Mouse (Mus musculus): Measurements from ENCODE around the gene Pomc. TPM values are rescaled to one million over a fixed set of nuclear protein-coding genes. Genes with fewer than 3 reads are reported as not detected.
A peak's percentile ranks its signal among the peaks of the same experiment; 100 is the strongest.

Gene Pomc
- polyA plus RNA-seq (2016; fragmentation: Nextera tagmentation; extraction: Ambion mirVana) = 5.1 and 6.4 TPM in 2 replicates

DNA sequence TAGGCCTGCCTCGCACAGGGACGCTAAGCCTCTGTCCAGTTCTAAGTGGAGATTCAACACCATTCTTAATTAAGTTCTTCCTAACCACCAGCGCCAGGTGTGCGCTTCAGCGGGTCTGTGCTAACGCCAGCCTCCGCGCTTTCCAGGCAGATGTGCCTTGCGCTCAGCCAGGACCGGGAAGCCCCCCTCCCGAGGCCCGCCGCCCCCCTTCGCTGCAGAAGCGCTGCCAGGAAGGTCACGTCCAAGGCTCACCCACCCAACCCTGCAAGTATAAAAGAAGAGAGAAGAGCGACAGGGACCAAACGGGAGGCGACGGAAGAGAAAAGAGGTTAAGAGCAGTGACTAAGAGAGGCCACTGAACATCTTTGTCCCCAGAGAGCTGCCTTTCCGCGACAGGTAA is at the start of gene Pomc:
Pomc (plus strand) TSS at position 301 of the 400 bp plus-strand sequence.
- H3K27me3 ChIP-seq = peaks cover 32% of the 10 kb centered on the region
- H3K9ac ChIP-seq = no peak within 1 kb of the TSS
- no peak for ATAC-seq (ENCODE audit: low FRiP score)
- H3K36me3 ChIP-seq = no peaks in the 10 kb centered on the region
- no peak within 1 kb of the TSS for H3K4me2 ChIP-seq (replicated peaks)
- H3K9me3 ChIP-seq (replicated peaks) = no peaks in the 10 kb centered on the region
- no peak within 1 kb of the TSS for H3K27ac ChIP-seq
- no peak within 1 kb of the TSS for H3K4me3 ChIP-seq
- 22% methylated on average over 22 of the region's 22 CpGs for WGBS
- H3K4me1 ChIP-seq = peaks cover 6% of the 10 kb centered on the region; the same call in 1 of the 2 replicates

DNA sequence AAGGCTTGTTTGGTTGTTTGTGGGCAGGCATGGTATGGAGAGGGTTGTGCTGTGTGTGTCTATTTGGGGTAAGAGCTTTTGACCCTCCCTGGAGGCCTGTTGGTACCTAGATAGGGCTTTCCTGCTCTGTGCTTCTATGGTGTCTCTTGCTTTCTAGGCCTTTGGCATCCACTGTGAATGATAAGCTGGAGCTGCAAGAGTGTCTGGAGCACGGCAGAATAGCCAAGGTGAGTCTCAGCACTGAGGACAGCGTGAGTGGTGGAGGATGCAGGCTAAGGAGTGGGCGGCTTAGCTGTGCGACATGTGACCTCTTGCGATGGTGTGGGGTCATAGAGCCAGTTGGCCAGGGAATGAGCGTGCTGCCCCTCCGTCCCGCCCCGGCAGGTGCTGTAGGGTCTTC is 49.3 kb upstream of the Pomc start:
- ATAC-seq (ENCODE audit: low FRiP score) = no peak
- H3K4me3 ChIP-seq = no peak overlapping the region
- no peak overlapping the region for H3K4me2 ChIP-seq (replicated peaks)
- WGBS = 93% methylated on average over 9 of the region's 9 CpGs
- H3K4me1 ChIP-seq = no peaks in the 10 kb centered on the region
- peaks cover 85% of the 10 kb centered on the region for H3K36me3 ChIP-seq
- no peaks in the 10 kb centered on the region for H3K9me3 ChIP-seq (replicated peaks)
- H3K27me3 ChIP-seq = no peaks in the 10 kb centered on the region
- no peak overlapping the region for H3K27ac ChIP-seq
- no peak overlapping the region for H3K9ac ChIP-seq

GRCm38 (mm10) chr12:3906308-3906707 is 48.4 kb upstream of the Pomc start:
- ATAC-seq (ENCODE audit: low FRiP score) = no peak
- H3K27ac ChIP-seq = no peak overlapping the region
- H3K9me3 ChIP-seq (replicated peaks) = no peaks in the 10 kb centered on the region
- H3K4me2 ChIP-seq (replicated peaks) = no peak overlapping the region
- no peak overlapping the region for H3K9ac ChIP-seq
- no peaks in the 10 kb centered on the region for H3K4me1 ChIP-seq
- peaks cover 80% of the 10 kb centered on the region for H3K36me3 ChIP-seq
- H3K4me3 ChIP-seq = no peak overlapping the region
- H3K27me3 ChIP-seq = no peaks in the 10 kb centered on the region

GRCm38 (mm10) chr12:3907008-3907407 is 47.7 kb upstream of the Pomc start:
- WGBS = 88% methylated on average over 4 of the region's 4 CpGs

GRCm38 (mm10) chr12:3907418-3907817 is 47.3 kb upstream of the Pomc start:
- peaks cover 73% of the 10 kb centered on the region for H3K36me3 ChIP-seq
- H3K4me1 ChIP-seq = no peaks in the 10 kb centered on the region
- no peak overlapping the region for H3K9ac ChIP-seq
- no peak for ATAC-seq (ENCODE audit: low FRiP score)
- no peak overlapping the region for H3K27ac ChIP-seq
- H3K9me3 ChIP-seq (replicated peaks) = no peaks in the 10 kb centered on the region
- WGBS = 78% methylated on average over 13 of the region's 13 CpGs
- H3K4me3 ChIP-seq = no peak overlapping the region
- H3K27me3 ChIP-seq = no peaks in the 10 kb centered on the region
- H3K4me2 ChIP-seq (replicated peaks) = no peak overlapping the region

More at GRCm38 (mm10) chr12:3907008-3907407, 47.7 kb upstream of the Pomc start:
- no peaks in the 10 kb centered on the region for H3K9me3 ChIP-seq (replicated peaks)
- no peak overlapping the region for H3K4me2 ChIP-seq (replicated peaks)
- H3K4me3 ChIP-seq = no peak overlapping the region
- no peaks in the 10 kb centered on the region for H3K27me3 ChIP-seq
- no peak overlapping the region for H3K9ac ChIP-seq
- no peak overlapping the region for H3K27ac ChIP-seq
- no peaks in the 10 kb centered on the region for H3K4me1 ChIP-seq
- ATAC-seq (ENCODE audit: low FRiP score) = no peak
- peaks cover 76% of the 10 kb centered on the region for H3K36me3 ChIP-seq

- peak; percentile 48 for ATAC-seq (ENCODE audit: low FRiP score)
Observed at GRCm38 (mm10) chr12:3910466-3911093, 44.2 kb upstream of the Pomc start.

GRCm38 (mm10) chr12:3911831-3912348 is 42.9 kb upstream of the Pomc start:
- H3K36me3 ChIP-seq = peaks cover 38% of the 10 kb centered on the region
- no peak overlapping the region for H3K4me2 ChIP-seq (replicated peaks)
- H3K9me3 ChIP-seq (replicated peaks) = no peaks in the 10 kb centered on the region
- no peak overlapping the region for H3K27ac ChIP-seq
- no peak overlapping the region for H3K4me3 ChIP-seq
- ATAC-seq (ENCODE audit: low FRiP score) = no peak
- WGBS = 89% methylated on average over 7 of the region's 7 CpGs
- no peaks in the 10 kb centered on the region for H3K27me3 ChIP-seq
- H3K4me1 ChIP-seq = no peaks in the 10 kb centered on the region
- H3K9ac ChIP-seq = no peak overlapping the region

More at GRCm38 (mm10) chr12:3910466-3911093, 44.2 kb upstream of the Pomc start:
- no peak overlapping the region for H3K4me2 ChIP-seq (replicated peaks)
- WGBS = 72% methylated on average over 10 of the region's 10 CpGs
- no peak overlapping the region for H3K27ac ChIP-seq
- H3K9ac ChIP-seq = no peak overlapping the region
- H3K9me3 ChIP-seq (replicated peaks) = no peaks in the 10 kb centered on the region
- peaks cover 51% of the 10 kb centered on the region for H3K36me3 ChIP-seq
- no peaks in the 10 kb centered on the region for H3K27me3 ChIP-seq
- H3K4me1 ChIP-seq = no peaks in the 10 kb centered on the region
- H3K4me3 ChIP-seq = no peak overlapping the region

DNA sequence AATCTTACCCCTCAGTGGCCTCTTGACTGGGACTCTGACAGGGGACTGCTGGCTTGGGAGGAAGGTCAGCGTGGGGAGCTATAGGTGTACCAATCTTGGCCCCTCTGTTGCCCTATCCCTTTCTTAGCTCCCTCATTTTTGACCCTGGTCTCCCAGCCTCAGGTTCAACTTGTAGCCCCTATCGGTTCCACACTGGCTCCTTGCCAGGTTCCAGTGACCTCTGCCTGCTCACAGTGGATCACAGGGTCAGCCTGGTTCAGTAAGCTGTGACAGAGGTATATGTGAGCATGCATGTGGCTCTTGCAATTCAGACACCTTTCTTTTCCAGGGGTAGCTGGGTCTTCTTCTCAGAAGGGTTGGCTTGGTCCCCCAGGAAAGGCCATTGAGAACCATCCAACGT is 38.9 kb upstream of the Pomc start:
- H3K4me1 ChIP-seq = peaks cover 6% of the 10 kb centered on the region
- 88% methylated on average over 3 of the region's 3 CpGs for WGBS

GRCm38 (mm10) chr12:3917668-3918341 is 36.9 kb upstream of the Pomc start:
- no peak overlapping the region for H3K27ac ChIP-seq
- no peaks in the 10 kb centered on the region for H3K9me3 ChIP-seq (replicated peaks)
- WGBS = 21% methylated on average over 14 of the region's 14 CpGs
- no peak overlapping the region for H3K9ac ChIP-seq
- peaks cover 11% of the 10 kb centered on the region for H3K4me1 ChIP-seq
- H3K4me2 ChIP-seq (replicated peaks) = no peak overlapping the region; the same call in 1 of the 2 replicates
- H3K4me3 ChIP-seq = no peak overlapping the region
- no peaks in the 10 kb centered on the region for H3K27me3 ChIP-seq
- peaks cover 5% of the 10 kb centered on the region; the same call in 1 of the 2 replicates for H3K36me3 ChIP-seq
- ATAC-seq (ENCODE audit: low FRiP score) = peak; percentile 41; the same call in 1 of the 2 replicates

More for the DNA sequence above, 38.9 kb upstream of the Pomc start:
- H3K9me3 ChIP-seq (replicated peaks) = no peaks in the 10 kb centered on the region
- H3K36me3 ChIP-seq = peaks cover 8% of the 10 kb centered on the region; the same call in 1 of the 2 replicates
- no peak overlapping the region for H3K27ac ChIP-seq
- no peak for ATAC-seq (ENCODE audit: low FRiP score)
- no peak overlapping the region for H3K4me3 ChIP-seq
- no peak overlapping the region for H3K9ac ChIP-seq
- H3K27me3 ChIP-seq = no peaks in the 10 kb centered on the region
- H3K4me2 ChIP-seq (replicated peaks) = no peak overlapping the region

DNA sequence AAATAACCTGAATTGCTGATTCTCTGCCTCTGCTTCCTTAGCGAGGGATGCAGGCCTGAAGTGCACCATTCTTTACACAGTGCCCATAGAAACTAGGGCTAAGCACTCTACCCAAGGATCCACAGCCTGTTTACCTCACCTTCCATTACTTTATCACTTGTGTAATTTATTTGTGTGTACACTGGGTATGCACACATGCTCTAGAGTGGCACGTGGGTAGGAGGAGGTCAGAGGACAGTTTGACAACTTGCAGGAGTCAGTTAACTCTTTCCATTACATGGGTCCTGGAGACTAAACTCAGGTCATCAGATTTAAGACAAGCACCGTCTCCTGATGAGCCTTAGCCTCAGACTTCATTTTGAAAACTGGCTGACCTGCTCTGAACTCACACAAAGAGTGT is 36.2 kb upstream of the Pomc start:
- no peak overlapping the region for H3K27ac ChIP-seq
- ATAC-seq (ENCODE audit: low FRiP score) = no peak
- no peaks in the 10 kb centered on the region for H3K9me3 ChIP-seq (replicated peaks)
- no peak overlapping the region for H3K4me3 ChIP-seq
- H3K27me3 ChIP-seq = no peaks in the 10 kb centered on the region
- H3K4me2 ChIP-seq (replicated peaks) = no peak overlapping the region
- peaks cover 11% of the 10 kb centered on the region for H3K4me1 ChIP-seq
- peaks cover 5% of the 10 kb centered on the region; the same call in 1 of the 2 replicates for H3K36me3 ChIP-seq
- WGBS = 74% methylated on average over 3 of the region's 3 CpGs
- no peak overlapping the region for H3K9ac ChIP-seq

GRCm38 (mm10) chr12:3919423-3919822 is 35.3 kb upstream of the Pomc start:
- no peaks in the 10 kb centered on the region for H3K27me3 ChIP-seq
- H3K4me1 ChIP-seq = peaks cover 11% of the 10 kb centered on the region
- H3K27ac ChIP-seq = no peak overlapping the region
- ATAC-seq (ENCODE audit: low FRiP score) = no peak
- H3K9ac ChIP-seq = no peak overlapping the region
- H3K4me3 ChIP-seq = no peak overlapping the region
- H3K36me3 ChIP-seq = peaks cover 4% of the 10 kb centered on the region; the same call in 1 of the 2 replicates
- no peaks in the 10 kb centered on the region for H3K9me3 ChIP-seq (replicated peaks)
- 87% methylated on average over 3 of the region's 3 CpGs for WGBS
- no peak overlapping the region for H3K4me2 ChIP-seq (replicated peaks)

DNA sequence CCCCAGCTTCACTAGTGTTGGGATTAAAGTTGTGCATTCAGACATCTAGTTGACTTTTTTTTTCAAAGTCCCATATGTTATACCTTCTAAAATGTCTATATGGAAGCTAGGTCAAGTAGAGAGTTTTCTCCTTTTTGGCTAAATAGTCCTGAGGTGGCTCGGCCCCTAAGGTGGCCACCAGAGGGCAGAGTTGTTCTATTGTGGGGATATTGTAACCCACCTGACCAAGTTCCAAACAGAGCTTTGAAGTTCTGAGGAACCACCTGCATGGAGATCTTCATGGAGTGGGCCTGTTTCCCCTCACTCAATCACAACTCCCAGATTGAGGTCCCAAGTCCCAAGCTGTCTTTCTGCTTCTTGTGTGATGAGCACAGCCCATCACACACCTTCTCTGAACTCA is 28.6 kb upstream of the Pomc start:
- H3K9me3 ChIP-seq (replicated peaks) = no peaks in the 10 kb centered on the region
- WGBS = 0% methylated on average over 1 of the region's 1 CpGs
- H3K36me3 ChIP-seq = no peaks in the 10 kb centered on the region
- no peak overlapping the region for H3K4me3 ChIP-seq
- H3K4me1 ChIP-seq = 0 out of 2 replicates have a peak, but pooled peaks cover 5% of the 10 kb centered on the region
- H3K27ac ChIP-seq = no peak overlapping the region
- no peaks in the 10 kb centered on the region for H3K27me3 ChIP-seq
- no peak overlapping the region for H3K9ac ChIP-seq
- H3K4me2 ChIP-seq (replicated peaks) = no peak overlapping the region
- ATAC-seq (ENCODE audit: low FRiP score) = no peak

All from hindbrain, embryonic 12.5 days (tissue).